Mouse (Mus musculus): ENCODE measurements around the gene Rnf123.

Rnf123 gene

DNA sequence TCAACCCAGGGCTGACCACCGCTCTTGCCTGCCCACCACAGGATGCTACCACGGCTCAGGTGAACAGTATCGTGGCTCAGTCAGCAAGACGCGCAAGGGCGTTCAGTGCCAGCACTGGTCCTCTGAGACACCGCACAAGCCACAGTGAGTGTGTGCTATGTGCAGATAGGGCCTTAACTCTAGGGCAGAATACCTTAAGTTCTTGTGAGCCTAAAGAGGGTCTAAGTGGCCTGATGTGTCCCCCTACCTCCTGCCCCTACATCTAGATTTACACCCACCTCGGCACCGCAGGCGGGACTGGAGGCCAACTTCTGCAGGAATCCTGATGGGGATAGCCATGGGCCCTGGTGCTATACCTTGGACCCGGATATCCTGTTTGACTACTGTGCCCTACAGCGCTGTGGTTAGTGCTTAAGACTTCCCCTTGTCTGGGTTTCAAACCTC, at the start of gene Rnf123:
TSS of gene Rnf123 (minus strand) at position 359 of the 444 bp plus-strand sequence.
- DNase-seq (ENCODE audit: low spot score in 2 of 2): no peak

DNA sequence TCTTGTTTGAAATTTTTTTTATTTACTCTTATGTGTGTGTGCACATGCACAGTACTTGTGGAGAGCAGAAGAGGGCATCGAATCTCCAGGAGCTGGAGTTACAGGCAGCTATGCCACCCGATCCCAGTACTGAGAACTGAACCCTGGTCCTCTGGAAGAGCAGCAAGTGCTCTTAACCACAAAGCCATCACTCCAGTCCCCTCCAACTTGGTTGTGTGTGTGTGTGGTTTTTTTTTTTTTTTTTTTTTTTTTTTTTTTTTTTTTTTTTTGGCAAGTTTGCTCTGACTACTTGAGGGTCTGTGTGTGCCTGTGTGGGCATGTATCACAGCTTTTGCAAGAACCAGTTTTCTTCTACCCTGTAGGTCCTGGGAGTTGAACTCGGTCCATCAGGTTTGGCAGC, 49.2 kb upstream of the Rnf123 start:
- DNase-seq (ENCODE audit: low spot score in 2 of 2): no peak

DNA sequence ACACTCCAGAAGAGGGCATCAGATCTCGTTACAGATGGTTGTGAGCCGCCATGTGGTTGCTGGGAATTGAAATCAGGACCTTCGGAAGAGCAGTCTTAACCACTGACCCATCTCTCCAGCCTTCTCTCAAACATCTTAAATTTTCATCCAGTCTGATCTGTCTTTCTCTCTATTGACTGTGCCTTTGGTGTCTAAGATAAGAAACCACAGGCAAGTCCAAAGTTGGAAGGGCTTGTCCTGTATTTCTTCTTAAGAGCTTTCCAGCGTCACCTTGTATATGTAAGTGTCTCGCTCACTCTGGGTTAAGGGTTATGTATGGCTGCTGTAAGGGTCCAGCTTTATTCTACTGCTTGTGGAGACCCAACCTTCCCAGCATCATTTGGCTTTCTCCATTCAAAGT, 48.4 kb upstream of the Rnf123 start:
- DNase-seq (ENCODE audit: low spot score in 2 of 2): no peak

DNA sequence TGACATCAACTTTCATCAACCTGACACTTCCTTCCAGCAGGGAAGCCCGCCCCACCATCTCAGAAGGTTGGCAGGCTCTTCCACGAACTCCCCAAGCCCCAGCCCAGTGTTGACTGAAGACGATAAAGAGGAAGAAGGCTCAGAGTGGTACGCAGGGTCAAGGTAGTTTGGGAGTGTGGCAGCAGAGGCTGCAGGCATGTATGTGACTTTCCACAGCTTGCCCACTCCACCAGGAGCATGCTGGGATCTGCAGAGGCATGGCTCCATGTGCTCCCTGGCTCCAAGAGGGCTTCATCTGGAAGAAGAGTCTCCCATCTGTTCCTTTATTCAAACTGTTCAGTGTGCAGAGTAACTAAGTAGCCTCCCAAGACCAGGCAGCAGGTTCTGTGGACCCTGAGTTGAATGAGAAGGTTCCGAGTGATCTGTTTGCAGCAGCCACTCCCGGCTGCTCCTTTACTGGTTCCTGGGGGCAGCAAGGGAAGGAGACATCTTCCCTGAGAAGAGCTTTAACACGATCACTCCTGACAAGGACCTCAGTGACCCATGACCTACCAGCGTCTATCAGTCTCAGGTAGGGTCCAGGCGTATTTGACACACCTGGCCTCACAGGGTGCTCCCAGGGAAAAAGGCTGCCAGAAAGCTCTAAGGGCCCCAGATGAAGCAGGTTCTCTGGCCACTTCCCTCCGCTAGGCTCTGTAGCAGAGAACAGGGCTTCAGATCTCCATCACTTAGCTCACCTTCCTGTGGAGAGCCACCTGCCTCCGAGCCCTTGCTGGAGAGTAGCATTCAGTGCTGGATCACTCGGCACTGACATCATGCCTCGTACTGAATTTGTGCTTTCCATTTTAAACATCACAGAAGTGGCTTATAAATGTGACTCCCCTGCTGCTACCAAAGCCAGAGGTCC, 46.1 kb upstream of the Rnf123 start:
- no peak for DNase-seq (ENCODE audit: low spot score in 2 of 2)

DNA sequence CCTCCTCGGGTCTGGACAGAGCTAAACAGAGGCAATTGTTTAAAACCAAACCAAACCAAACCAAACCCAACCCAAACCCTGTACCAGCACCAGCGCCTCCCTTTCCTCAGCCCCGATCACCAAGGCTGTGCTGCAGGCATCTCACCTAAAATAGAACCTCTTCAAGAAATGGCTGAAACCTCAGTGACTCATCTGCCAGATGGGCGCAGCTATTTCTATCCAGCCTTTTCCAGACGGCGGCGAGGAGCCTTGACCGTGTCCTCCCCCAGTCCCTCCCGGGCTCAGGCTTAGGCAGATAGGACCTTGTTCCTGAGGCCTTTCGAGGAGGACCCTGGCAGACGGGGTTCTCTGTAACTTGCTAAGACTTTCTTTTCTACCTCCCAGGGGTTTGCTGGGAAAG, 45.1 kb upstream of the Rnf123 start:
- no peak for DNase-seq (ENCODE audit: low spot score in 2 of 2)

DNA sequence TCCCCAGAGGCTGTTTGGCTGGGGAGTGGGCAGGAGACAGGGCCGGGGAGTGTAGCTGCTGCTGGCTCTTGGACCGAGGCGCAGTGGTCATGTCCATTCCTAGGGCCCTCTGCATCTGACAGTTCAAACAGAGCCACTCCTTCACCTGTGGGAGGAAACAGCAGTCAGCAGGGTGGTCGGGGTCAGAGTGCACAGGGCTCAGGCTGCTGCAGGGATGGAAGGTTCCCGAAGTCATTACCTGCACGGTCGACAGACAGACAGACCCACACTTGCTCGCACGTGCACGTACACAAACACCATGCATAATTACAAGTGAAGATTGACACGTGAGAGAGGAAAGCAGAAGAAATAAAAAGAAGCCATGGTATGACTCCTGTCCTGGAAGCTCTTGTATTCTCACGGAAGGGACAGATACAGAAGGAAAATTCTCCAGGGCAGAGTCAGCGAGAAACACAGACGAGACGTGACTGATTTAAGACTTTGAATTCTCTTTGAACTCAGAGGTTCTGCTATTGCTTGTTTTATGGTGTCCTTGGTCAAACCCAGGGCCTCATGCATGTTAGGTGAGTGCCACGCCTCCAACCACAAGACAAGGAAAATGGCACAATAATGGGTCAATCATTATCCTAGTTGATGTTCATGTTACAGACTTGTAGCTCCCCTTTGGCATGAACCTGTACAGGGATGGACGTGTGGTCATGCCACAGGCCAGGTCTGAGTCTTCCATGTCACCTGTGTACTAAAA, 43.5 kb upstream of the Rnf123 start:
- DNase-seq (ENCODE audit: low spot score in 2 of 2): no peak

DNA sequence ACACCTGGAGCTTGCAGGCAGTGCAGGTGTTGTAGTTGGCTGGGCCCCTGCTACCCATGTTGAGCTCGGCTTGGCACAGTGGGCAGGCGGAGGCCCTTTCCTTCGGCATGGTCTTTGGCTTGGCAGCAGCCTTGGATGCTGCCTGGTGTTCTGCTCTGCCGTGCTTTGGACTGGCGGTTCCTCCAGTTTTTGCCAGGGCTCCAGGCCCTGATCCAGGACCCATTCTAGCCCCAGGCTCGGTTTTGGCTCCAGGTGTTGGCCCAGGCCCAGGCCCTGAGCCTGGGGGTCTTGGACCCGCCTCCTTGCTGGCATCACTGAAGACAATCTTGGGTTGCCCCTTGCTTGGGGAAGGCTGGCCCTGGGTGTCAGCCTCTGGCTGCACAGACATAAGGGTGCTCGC, 42.6 kb upstream of the Rnf123 start:
- DNase-seq (ENCODE audit: low spot score in 2 of 2): no peak

DNA sequence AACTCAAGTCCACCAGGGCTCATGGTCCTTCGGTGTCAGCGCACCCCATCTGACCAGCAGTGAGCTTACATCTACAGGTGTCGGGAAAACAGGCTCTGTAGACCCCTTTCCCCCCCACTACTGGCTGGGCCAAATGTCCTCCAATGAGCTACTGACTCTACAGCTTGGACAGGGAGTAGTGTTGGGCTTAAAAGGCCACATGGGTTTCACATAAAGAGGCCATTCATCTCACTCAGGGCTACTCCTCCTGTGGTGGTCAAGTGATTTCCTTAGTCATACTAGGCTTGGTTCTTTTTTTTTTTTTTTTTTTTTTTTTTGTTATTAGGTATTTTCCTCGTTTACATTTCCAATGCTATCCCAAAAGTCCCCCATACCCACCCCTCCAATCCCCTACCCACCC, 40.8 kb upstream of the Rnf123 start:
- DNase-seq (ENCODE audit: low spot score in 2 of 2): no peak

DNA sequence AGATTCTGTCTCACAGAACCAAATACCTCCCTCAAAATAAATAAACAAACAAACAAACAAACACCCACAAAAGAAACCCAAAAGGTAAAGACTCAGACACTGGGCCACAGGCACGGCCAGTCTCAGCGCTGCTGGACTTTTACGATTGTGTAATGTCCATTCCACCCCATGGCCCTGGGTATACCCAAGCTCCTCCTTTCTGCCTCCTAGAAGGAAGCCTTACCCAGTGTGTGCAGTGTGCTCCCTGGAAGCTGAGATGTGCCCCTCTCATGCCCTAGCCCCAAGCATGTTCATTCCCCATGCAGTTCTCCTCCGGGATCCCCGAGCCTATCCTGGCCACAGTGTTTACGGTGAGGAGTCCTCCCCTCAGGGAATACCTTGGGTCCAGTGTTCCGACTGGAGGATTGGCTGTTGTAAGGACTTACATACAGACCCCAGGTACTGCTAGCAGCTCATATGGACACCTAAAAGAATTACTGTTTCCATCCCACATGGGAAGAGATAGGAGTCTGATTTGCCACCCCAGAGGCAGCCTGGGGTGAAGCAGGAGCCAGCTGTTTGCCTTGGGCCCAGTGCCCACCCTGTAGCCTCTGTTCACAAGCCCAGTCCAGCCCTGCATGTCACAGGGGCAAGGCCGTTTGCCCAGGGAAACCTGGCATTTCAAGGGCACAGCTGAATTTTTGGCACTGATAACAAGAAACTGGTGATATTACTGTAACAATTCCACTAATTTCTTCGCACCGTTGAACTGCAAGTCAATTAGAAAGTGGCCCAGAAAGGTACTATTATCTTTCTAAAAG, 38.2 kb upstream of the Rnf123 start:
- no peak for DNase-seq (ENCODE audit: low spot score in 2 of 2)

DNA sequence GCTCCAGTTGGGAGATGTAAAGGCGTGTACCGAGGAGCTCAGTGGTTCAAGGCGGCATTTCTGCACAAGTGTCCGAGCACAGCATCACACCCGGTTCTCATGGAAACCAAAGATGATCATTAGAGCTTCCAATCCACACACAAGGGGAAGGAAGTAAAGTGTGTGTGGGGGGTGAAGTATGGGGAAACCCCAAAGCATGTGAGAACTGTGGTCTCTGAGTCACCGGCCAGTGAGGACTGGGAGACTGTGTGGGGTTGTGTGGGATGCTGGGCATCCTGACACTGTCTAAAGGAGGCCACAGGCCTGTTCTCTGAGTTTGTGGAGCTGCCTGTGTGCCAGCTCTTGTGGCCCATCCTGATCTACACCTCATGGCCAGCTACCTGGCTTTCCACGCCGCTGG, 37.5 kb upstream of the Rnf123 start:
- DNase-seq (ENCODE audit: low spot score in 2 of 2): no peak

DNA sequence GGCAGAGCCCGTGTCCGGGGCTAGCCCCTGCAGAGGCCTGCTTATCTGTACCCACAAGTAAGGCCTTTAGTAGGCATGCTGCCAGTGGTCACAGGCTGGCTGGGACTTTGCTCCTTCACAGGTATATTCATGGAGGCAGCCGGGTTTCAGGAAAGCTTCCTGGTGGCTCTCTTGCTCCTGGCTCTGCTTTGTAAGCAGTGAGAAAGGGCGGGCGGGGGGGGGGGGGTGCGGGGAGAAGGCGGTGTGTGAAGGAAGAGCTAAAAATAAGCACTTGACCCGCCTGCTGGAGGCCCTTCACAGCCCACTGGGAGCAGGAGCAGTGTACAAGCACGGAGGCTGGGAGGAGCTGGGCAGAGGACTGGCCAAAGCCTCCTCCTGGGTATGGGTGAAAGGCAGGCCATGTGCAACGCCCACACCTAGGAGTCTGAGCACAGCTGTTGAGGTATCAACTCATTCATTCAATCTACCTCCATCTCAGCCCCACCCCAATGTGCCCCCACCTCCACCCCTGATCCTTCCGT, 36.8 kb upstream of the Rnf123 start:
- no peak for DNase-seq (ENCODE audit: low spot score in 2 of 2)

DNA sequence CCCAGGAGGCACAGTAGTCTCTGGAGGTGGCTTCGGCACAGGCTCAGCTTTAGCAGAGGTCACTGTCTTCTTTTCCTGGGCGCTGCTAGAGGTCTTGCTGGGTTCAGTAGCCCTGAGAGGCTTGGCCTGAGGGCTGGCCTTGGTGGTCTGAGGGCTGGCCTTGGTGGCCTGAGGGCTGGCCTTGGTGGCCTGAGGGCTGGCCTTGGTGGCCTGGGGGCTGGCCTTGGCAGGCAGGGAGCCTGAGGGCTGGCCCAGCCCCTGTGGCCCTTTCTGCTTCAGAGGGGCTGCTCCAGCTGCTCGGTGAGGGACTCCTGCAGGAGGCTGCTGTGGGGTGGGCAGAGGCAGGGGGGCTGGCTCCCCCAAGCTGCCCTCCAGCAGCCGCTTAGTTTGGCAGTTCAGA, 34.0 kb upstream of the Rnf123 start:
- no peak for DNase-seq (ENCODE audit: low spot score in 2 of 2)

DNA sequence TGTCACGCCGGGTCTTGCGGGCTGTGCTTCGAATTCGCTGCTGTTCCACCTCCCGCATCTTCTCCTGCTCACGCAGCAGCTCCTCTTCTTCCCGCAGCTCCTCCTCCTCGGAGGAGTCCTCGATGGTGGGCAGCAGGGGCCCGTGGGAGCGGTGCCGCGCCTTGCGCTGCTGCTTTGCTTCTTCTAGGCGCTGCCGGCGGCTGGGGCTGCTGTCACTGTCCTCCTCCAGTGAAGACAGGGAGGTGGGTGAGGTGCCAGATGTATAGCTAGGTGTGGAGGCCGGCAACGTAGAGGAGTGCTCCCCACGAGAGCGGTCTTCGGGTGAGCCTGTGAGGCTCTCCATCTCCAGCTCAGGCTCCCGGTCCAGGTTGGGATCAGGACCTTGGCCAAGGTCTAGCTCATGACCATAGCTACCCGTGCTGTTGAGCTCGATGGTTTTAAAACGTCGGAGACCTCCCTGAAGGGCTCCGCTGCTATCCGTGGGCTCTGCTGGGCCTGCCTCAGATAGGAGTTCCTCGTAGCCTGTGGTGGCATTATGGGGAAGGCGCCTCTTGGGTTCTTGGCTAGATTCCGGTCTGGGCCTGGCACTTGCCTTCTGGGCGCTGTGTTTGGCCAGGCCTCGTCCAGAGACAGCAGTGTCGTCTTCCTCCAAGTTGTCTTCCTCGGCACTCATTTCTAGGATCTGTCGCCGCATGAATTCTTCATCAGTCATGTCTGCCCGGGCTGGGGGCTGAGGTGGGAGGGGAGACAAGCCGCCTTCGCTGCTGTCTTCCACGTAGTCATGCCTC, 32.3 kb upstream of the Rnf123 start:
- DNase-seq (ENCODE audit: low spot score in 2 of 2): no peak

DNA sequence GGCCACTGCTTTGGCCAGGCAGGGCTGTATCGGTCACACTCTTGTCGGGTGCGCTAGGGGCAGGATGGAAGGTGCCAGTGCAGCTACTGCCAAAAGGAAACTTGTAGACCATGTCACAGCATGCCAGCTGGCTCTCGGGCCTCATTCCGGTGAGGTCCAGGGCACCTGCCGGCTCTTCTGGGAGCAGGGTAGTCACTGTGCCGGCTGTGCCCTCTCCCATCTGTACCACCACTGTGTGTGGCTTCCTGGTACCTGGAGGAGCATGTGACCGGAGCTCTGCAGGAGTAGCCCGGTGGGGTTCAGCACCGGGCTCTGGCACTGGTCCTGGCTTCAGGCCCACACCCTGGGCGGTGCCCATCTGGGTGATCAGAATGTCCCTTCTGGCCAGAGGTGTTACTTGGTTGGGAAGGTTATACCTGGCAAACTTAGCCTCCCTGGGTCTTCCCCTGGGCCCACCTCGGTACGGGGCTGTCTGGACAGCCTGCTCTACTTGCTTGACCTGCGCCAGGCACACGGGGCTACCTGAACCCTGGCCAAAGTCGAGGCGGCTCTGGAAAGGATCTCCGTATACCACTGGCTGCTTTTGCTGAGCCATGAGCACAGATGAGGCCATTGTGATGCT, 29.7 kb upstream of the Rnf123 start:
- DNase-seq (ENCODE audit: low spot score in 2 of 2): no peak

DNA sequence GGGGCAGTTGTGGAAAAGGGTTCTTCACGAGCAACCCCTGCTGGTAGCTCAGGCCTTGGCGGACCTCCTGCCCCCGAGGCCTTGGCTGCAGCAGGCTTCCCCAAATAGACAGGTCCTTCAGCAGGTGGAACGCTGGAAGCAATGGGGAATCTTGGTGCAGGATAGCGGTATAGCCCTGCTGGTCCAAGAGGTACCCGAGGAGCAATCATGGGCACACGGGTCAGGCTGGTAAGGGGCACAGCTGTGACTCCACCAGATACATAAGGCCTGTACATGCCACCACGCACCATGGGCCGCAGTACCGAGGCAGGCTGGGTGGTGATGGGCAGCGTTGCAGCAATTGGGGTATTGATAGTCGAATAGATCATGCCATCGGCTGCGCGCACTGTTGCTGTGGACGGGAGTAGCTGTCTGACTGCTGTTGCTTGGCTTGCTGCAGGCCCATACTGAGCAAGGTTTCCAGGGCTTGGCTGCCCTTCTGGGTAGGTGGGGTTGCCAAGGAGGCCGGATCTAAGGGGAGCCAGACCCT, 28.5 kb upstream of the Rnf123 start:
- DNase-seq (ENCODE audit: low spot score in 2 of 2): no peak

DNA sequence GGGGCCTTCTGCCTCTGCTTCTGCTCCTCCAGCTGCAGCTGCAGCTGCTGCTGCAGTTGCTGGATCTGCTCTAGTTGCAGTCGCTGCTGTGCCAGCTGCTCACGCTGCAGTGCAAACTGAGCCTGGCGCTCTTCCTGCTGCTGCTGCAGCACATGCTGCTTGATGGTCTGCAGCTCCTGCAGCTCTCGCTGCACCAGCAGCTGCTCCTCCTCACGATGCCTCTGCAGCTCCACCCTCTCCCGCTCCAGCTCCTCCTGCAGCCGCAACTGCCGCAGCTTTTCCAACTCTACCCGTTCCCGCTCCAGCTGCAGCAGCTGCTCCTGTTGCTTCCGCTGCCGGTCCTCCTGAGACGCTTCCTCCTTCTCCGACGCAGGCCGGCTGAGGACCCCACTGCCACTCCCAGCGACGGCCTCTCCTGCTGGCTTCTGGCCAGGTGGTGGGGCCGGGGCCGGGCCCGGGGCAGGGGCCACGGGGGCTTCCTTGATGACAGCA, 28.0 kb upstream of the Rnf123 start:
- DNase-seq (ENCODE audit: low spot score in 2 of 2): no peak

DNA sequence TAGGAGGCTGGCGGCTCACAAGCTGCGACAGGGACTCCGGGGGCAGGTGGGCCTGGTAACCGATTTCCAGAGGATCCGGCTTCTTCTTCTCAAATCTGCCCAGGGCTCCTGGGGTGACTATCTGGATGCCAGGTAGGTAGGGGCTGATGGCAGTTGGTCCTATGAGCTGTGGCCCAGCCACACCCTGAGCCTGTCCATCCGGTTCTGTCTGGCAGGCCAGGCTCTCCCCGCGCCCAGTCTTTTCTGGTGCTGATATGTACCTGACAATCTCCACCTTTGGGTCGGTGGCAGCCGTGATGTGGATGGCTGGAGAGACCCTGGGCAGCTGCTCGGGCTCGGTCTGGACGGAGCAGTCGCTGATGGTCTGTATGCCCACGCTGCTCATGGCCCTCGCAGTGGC, 27.0 kb upstream of the Rnf123 start:
- DNase-seq (ENCODE audit: low spot score in 2 of 2): peak; percentile 35 to 58

DNA sequence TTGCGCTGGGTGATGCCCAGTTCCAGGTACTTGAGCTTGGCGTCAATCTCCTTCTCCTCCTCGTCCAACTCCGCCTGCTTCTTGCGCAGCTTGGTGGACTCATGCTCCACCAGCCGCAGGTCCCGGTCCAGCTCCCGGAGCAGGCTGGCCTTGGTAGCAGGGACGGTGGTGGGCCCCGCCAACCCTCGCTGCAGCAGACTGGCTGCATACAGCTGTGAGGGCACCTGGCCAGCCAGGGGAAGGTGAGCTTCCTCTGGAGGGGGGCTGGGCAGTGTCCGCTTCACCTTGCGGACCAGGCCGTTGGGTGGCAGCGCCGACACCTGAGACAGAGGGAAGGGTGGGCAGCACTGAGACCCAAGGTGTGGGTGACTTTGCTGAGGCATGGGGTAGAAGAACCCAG, 24.7 kb upstream of the Rnf123 start:
- no peak for DNase-seq (ENCODE audit: low spot score in 2 of 2)

DNA sequence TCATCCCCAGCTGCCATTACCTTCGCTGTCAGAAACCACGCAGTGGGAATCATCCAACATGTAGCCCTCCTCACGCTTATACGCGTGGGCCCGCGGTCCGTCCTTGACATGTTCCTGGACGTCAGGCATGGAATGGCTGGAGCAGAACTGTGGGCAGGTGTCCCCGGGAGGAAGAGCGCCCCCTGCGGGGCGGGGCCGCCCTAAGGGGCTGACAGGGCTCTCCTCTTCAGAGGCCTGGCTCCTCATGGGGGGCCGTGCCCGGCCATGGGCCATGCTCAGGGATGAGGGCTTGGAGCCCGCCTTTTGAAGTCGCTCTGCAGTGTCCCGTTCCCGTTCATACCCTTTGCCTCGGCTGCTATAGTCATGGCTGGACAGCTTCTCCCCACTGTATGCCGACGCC, 22.9 kb upstream of the Rnf123 start:
- no peak for DNase-seq (ENCODE audit: low spot score in 2 of 2)

DNA sequence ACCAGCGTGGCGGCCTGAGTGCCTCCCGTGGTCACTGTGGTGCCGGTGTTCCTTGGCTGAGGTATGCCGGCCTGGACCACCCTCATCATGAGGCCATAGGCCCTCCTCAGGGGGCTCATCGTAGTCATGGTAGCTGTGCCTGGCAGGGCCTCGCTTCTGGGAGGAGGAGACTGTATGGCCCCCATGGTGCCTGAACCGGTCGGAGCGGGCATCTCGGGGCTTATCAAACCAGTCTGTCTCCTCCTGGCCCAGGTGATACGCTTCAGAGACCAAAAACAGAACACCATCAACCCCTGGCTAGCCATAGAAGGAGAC, 22.4 kb upstream of the Rnf123 start:
- DNase-seq (ENCODE audit: low spot score in 2 of 2): no peak

Data from urinary bladder, adult 18-20 months (tissue).